Mouse (Mus musculus) forebrain, embryonic 16.5 days (tissue): ENCODE measurements around the gene Dnah5. TPM values are rescaled to one million over a fixed set of nuclear protein-coding genes. Genes with fewer than 3 reads are reported as not detected.
"Not testable (repeated sequence)": the region's sequence is repeated elsewhere in the genome, so short reads cannot be mapped to it uniquely, and the experiment has no call there.

Source experiments
- ATAC-seq: fragments of 200-750 bp; cut with Nextera tagmentation; 2 replicates; pipeline ENCODE4 v1.8.0; 2017; ENCODE audit warnings: mild to moderate bottlenecking, moderate library complexity
- H3K27ac ChIP-seq: fragments of 300-500 bp; sonication (generic); 2 replicates; pipeline ENCODE4 v1.5.1; 2014; ENCODE audit warnings: low read length, control low read depth
- H3K27me3 ChIP-seq: fragments of 300-500 bp; sonication (generic); replicated peaks from 2 replicates; pipeline ENCODE4 v1.6.1; 2014; ENCODE audit warnings: low read length; ENCODE audit not compliant: control insufficient read depth, insufficient read depth
- H3K36me3 ChIP-seq: fragments of 300-500 bp; sonication (generic); 2 replicates; pipeline ENCODE4 v1.6.1; 2014; ENCODE audit not compliant: control insufficient read depth, insufficient read depth
- H3K4me1 ChIP-seq: fragments of 300-500 bp; sonication (generic); replicated peaks from 2 replicates; pipeline ENCODE4 v1.6.1; 2014; ENCODE audit warnings: low read length; ENCODE audit not compliant: control insufficient read depth, insufficient read depth
- H3K4me2 ChIP-seq: fragments of 300-500 bp; sonication (generic); 2 replicates; pipeline ENCODE4 v1.6.1; 2014; ENCODE audit warnings: mild to moderate bottlenecking, low read length, control low read depth
- H3K4me3 ChIP-seq: fragments of 300-500 bp; sonication (generic); replicated peaks from 2 replicates; pipeline ENCODE4 v1.5.1; 2014; ENCODE audit warnings: mild to moderate bottlenecking, low read length, control low read depth
- H3K9ac ChIP-seq: fragments of 300-500 bp; sonication (generic); replicated peaks from 2 replicates; pipeline ENCODE4 v1.6.1; 2014; ENCODE audit warnings: low read depth, low read length, control low read depth
- H3K9me3 ChIP-seq: fragments of 300-500 bp; sonication (generic); 2 replicates; pipeline ENCODE4 v1.6.1; 2016; ENCODE audit warnings: low read length; ENCODE audit not compliant: control insufficient read depth
- WGBS: fragments of 180-500 bp; shearing (Covaris S2); extraction: QIAGEN DNeasy Blood & Tissue Kit; methylation state at CpG from one replicate; pipeline ENCODE4 v1.1.7; 2014; 5-methylcytosine and 5-hydroxymethylcytosine counted together
- polyA plus RNA-seq: library from polyadenylated mRNA; unstranded; fragments of >200 nt; fragmentation: Nextera tagmentation; extraction: Ambion mirVana; gene quantifications from 2 replicates; pipeline ENCODE4 v1.2.1, GENCODE M21; 2015

The Dnah5 gene
- polyA plus RNA-seq, 1 experiment from 2014 or later: 0.23 TPM

DNA sequence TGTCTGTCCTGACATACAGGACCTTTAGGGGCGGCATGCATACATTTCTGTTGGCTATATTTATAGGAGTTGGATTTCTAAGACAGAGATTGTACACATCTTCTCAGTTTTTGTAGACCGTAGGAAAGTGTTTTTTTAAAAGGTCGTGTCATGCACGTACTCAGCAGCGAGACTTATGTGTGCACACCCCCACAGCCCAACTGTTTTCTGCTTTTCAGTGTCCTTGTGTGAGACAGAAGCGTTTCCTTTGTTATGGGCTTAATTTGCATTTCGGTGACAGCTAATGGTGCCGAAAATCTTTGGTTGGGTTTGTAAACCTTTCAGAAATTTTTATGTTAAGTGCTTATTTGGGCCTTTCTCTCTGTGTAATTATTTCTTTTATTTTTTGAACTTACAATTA, 195.7 kb downstream of the Dnah5 start:
- H3K4me1 ChIP-seq: peaks cover 9% of the 10 kb centered on the region
- no peaks in the 10 kb centered on the region for H3K9me3 ChIP-seq
- H3K27ac ChIP-seq: no peak overlapping the region
- ATAC-seq: peak; percentile 72
- no peak overlapping the region for H3K4me3 ChIP-seq
- H3K9ac ChIP-seq: no peak overlapping the region
- no peaks in the 10 kb centered on the region for H3K36me3 ChIP-seq
- H3K27me3 ChIP-seq: no peaks in the 10 kb centered on the region
- 0 out of 2 replicates have a peak overlapping the region, but pooled peaks have one; percentile 10 for H3K4me2 ChIP-seq
- 33% methylated on average over 8 of the region's 8 CpGs for WGBS

GRCm38 (mm10) chr15:28404630-28405029, 201.1 kb downstream of the Dnah5 start:
- Histone ChIP-seq H3K4me1 (no peaks in the 10 kb centered on the region), H3K4me3 (no peak overlapping the region)

GRCm38 (mm10) chr15:28405136-28405535, 201.6 kb downstream of the Dnah5 start:
- 54% methylated on average over 2 of the region's 2 CpGs for WGBS
- H3K27ac ChIP-seq: no peak overlapping the region
- no peak overlapping the region for H3K4me3 ChIP-seq
- no peak for ATAC-seq
- no peak overlapping the region for H3K4me2 ChIP-seq
- H3K27me3 ChIP-seq: no peaks in the 10 kb centered on the region
- H3K36me3 ChIP-seq: no peaks in the 10 kb centered on the region
- H3K4me1 ChIP-seq: no peaks in the 10 kb centered on the region
- no peak overlapping the region for H3K9ac ChIP-seq
- no peaks in the 10 kb centered on the region for H3K9me3 ChIP-seq

More at GRCm38 (mm10) chr15:28404630-28405029, 201.1 kb downstream of the Dnah5 start:
- Histone ChIP-seq H3K27ac (no peak overlapping the region), H3K9me3 (no peaks in the 10 kb centered on the region), H3K27me3 (no peaks in the 10 kb centered on the region), H3K4me2 (no peak overlapping the region), H3K9ac (no peak overlapping the region), H3K36me3 (no peaks in the 10 kb centered on the region)
- WGBS: 82% methylated on average over 3 of the region's 3 CpGs
- no peak for ATAC-seq

GRCm38 (mm10) chr15:28439702-28440101, 236.2 kb downstream of the Dnah5 start:
- 84% methylated on average over 4 of the region's 4 CpGs for WGBS
- H3K9me3 ChIP-seq: no peaks in the 10 kb centered on the region
- no peak overlapping the region for H3K4me3 ChIP-seq
- H3K9ac ChIP-seq: no peak overlapping the region
- H3K4me1 ChIP-seq: no peaks in the 10 kb centered on the region
- no peaks in the 10 kb centered on the region for H3K27me3 ChIP-seq
- no peaks in the 10 kb centered on the region for H3K36me3 ChIP-seq
- H3K27ac ChIP-seq: no peak overlapping the region
- no peak overlapping the region for H3K4me2 ChIP-seq
- no peak for ATAC-seq

- ATAC-seq: no peak
- H3K4me1 ChIP-seq: no peaks in the 10 kb centered on the region
- 93% methylated on average over 4 of the region's 4 CpGs for WGBS
- H3K27me3 ChIP-seq: no peaks in the 10 kb centered on the region
- no peak overlapping the region for H3K4me3 ChIP-seq
- no peak overlapping the region for H3K4me2 ChIP-seq
- H3K36me3 ChIP-seq: no peaks in the 10 kb centered on the region
- no peak overlapping the region for H3K9ac ChIP-seq
- H3K27ac ChIP-seq: no peak overlapping the region
- no peaks in the 10 kb centered on the region for H3K9me3 ChIP-seq
Measured at GRCm38 (mm10) chr15:28444494-28444893, 240.9 kb downstream of the Dnah5 start.

- H3K4me3 ChIP-seq, H3K4me2 ChIP-seq, H3K27ac ChIP-seq, H3K9ac ChIP-seq, H3K4me1 ChIP-seq, H3K9me3 ChIP-seq, H3K36me3 ChIP-seq, H3K27me3 ChIP-seq: not testable (repeated sequence)
- 64% methylated on average over 2 of the region's 2 CpGs for WGBS
- ATAC-seq: peak; percentile 81
Measured at GRCm38 (mm10) chr15:28461091-28461778, 257.7 kb downstream of the Dnah5 start.

- H3K36me3 ChIP-seq: no peaks in the 10 kb centered on the region
- no peak overlapping the region for H3K9ac ChIP-seq
- ATAC-seq: peak; percentile 92
- WGBS: 67% methylated on average over 3 of the region's 3 CpGs
- no peaks in the 10 kb centered on the region for H3K27me3 ChIP-seq
- no peak overlapping the region for H3K4me2 ChIP-seq
- H3K4me1 ChIP-seq: no peaks in the 10 kb centered on the region
- no peaks in the 10 kb centered on the region for H3K9me3 ChIP-seq
- H3K27ac ChIP-seq: peak overlapping the region; percentile 53
- no peak overlapping the region for H3K4me3 ChIP-seq
Measured at GRCm38 (mm10) chr15:28466591-28467247, 263.2 kb downstream of the Dnah5 start.

GRCm38 (mm10) chr15:28473749-28474390, 270.3 kb downstream of the Dnah5 start:
- Histone ChIP-seq H3K4me1 (no peaks in the 10 kb centered on the region), H3K9ac (no peak overlapping the region), H3K9me3 (no peaks in the 10 kb centered on the region), H3K27ac (no peak overlapping the region), H3K4me2 (no peak overlapping the region), H3K27me3 (no peaks in the 10 kb centered on the region), H3K4me3 (no peak overlapping the region), H3K36me3 (no peaks in the 10 kb centered on the region)
- WGBS: 75% methylated on average over 6 of the region's 6 CpGs
- ATAC-seq: no peak

GRCm38 (mm10) chr15:28502820-28503219, 299.3 kb downstream of the Dnah5 start:
- Histone ChIP-seq H3K9ac (no peak overlapping the region), H3K4me2 (no peak overlapping the region), H3K36me3 (no peaks in the 10 kb centered on the region), H3K4me3 (no peak overlapping the region), H3K9me3 (no peaks in the 10 kb centered on the region; the same call in 1 of the 2 replicates), H3K27me3 (no peaks in the 10 kb centered on the region), H3K27ac (no peak overlapping the region), H3K4me1 (no peaks in the 10 kb centered on the region)
- ATAC-seq: peak; percentile 58; the same call in 1 of the 2 replicates
- WGBS: 55% methylated on average over 4 of the region's 4 CpGs
